Mouse (Mus musculus) Muller cell, postnatal 12 days (primary cell): ENCODE results near the gene Rgs6.
A peak's percentile ranks its signal among the peaks of the same experiment; 100 is the strongest.

Source experiments
- DNase-seq: peaks from one replicate; pipeline ENCODE4 v3.0.0-alpha.2; 2015; ENCODE audit errors: inconsistent ontology term

Rgs6 gene

GRCm38 (mm10) chr12:82756756-82757155, 168.7 kb downstream of the Rgs6 start:
- DNase-seq: no peak

- DNase-seq: no peak
These were observed 169.3 kb downstream of the Rgs6 start for GRCm38 (mm10) chr12:82757367-82757766.

GRCm38 (mm10) chr12:82762046-82762445, 174.0 kb downstream of the Rgs6 start:
- no peak for DNase-seq

GRCm38 (mm10) chr12:82768726-82769125, 180.6 kb downstream of the Rgs6 start:
- no peak for DNase-seq

- no peak for DNase-seq
These were observed 184.1 kb downstream of the Rgs6 start for GRCm38 (mm10) chr12:82772215-82772614.

GRCm38 (mm10) chr12:82774576-82774975, 186.5 kb downstream of the Rgs6 start:
- DNase-seq: no peak

- no peak for DNase-seq
These were observed 188.6 kb downstream of the Rgs6 start for GRCm38 (mm10) chr12:82776686-82777085.

- no peak for DNase-seq
These were observed 192.8 kb downstream of the Rgs6 start for GRCm38 (mm10) chr12:82780936-82781335.

GRCm38 (mm10) chr12:82781414-82781813, 193.3 kb downstream of the Rgs6 start:
- DNase-seq: no peak

GRCm38 (mm10) chr12:82792122-82792521, 204.0 kb downstream of the Rgs6 start:
- no peak for DNase-seq

- DNase-seq: no peak
These were observed 211.8 kb downstream of the Rgs6 start for GRCm38 (mm10) chr12:82799892-82800291.

- DNase-seq: no peak
These were observed 213.6 kb downstream of the Rgs6 start for GRCm38 (mm10) chr12:82801736-82802135.

GRCm38 (mm10) chr12:82802711-82803110, 214.6 kb downstream of the Rgs6 start:
- peak; percentile 37 for DNase-seq

GRCm38 (mm10) chr12:82805167-82805566, 217.1 kb downstream of the Rgs6 start:
- peak; percentile 55 for DNase-seq

GRCm38 (mm10) chr12:82810631-82811030, 222.5 kb downstream of the Rgs6 start:
- DNase-seq: no peak

- DNase-seq: peak; percentile 27
These were observed 227.9 kb downstream of the Rgs6 start for GRCm38 (mm10) chr12:82815982-82816381.

GRCm38 (mm10) chr12:82819328-82819727, 231.2 kb downstream of the Rgs6 start:
- no peak for DNase-seq

- DNase-seq: peak; percentile 88
These were observed 231.9 kb downstream of the Rgs6 start for GRCm38 (mm10) chr12:82819991-82820390.

- peak; percentile 96 for DNase-seq
These were observed 234.9 kb downstream of the Rgs6 start for GRCm38 (mm10) chr12:82822821-82823620.

GRCm38 (mm10) chr12:82830333-82830732, 242.2 kb downstream of the Rgs6 start:
- no peak for DNase-seq

GRCm38 (mm10) chr12:82838544-82838943, 250.5 kb downstream of the Rgs6 start:
- no peak for DNase-seq

GRCm38 (mm10) chr12:82841566-82841965, 253.5 kb downstream of the Rgs6 start:
- DNase-seq: peak; percentile 27

GRCm38 (mm10) chr12:82848304-82848872, 260.3 kb downstream of the Rgs6 start:
- no peak for DNase-seq
